Mouse (Mus musculus) embryo, embryonic 9.5 days (tissue): ENCODE data around the gene Trpt1.

Experiments used
- DNase-seq: peaks from one replicate; pipeline ENCODE4 v3.0.0-alpha.2; 2017; ENCODE audit errors: extremely low spot score

Trpt1 gene

DNA sequence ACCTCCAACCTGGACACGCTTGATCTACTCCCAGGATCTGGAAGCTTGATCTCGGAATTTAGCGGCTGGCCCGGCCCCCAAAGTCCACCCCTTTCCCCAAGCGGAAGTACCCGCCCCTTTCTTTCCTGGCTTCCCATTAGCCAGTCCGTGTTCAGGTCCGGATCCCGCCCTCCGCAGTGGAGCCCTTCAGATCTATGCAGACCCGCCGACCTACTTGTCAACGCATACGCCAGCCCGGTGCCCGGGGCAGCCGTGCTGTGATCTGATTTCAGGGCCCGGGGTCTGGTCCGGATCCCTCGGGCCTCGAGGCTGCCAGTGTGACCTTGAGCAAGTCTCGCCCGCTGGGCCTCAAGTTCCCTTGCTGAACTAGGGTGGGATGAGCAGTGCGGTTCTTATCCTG lies at the start of gene Trpt1, which contains the start of gene Nudt22:
Gene Trpt1 (plus strand): TSS at position 126 of the 400 bp plus-strand sequence.
Gene Nudt22 (minus strand): TSS at position 112 of the 400 bp plus-strand sequence.
- peak; percentile 88 for DNase-seq

DNA sequence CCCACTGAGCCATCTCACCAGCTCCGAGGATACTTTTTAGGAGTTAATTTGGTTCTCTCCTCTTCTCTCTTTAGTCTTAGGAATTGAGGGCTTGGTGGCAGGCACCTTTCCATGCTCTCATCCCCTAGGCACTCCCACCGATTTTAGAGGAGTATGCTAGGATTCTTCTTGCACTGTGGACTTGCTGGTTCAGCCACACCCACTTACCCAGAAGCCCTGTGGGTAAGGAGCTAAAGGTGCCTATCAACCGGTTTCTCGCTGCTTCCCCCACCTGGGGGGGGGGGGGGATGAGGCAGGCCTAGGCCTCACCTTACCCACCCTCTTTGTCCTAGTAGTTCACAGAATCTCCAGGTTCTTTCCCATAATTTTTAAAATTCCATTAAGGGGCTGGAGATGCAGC lies 48.2 kb upstream of the Trpt1 start:
- no peak for DNase-seq

DNA sequence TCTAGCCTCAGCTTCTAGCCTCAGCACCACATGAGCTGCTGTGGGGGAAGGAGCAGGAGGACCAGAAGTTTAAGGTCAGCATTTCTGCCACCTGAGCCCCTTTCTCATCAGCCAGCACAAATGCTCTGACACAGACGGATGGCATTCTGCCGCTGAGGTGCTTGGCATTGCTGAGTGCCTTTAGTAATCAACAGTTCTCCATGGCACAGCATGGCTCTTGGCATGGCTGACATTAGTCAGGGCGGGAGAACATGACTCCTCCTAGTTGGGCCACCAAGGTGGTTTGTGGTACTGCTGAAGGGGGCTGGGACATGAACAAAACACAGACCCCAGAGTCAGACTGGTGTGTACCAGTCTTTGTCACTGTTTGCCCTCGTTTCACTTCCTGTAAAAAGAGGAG lies 47.7 kb upstream of the Trpt1 start:
- no peak for DNase-seq

DNA sequence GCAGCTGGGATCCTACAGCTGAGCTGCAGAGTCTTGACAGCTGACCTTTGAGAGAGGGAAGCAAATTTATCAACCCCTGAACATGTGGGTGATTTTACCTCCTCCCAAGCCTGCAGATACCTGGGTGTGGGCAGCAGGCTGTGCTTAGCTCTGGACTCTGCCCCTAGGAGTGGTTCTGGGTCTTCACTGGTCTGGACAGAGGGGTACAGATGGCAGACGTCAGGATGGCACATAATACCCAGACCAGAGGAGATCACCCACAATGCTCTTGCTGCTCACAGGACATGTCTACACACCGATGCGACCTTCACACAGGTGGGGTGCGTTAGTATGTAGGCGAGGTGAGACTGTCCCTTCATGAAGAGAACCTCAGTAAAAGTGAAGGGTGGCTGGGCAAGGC lies 46.4 kb upstream of the Trpt1 start:
- no peak for DNase-seq

DNA sequence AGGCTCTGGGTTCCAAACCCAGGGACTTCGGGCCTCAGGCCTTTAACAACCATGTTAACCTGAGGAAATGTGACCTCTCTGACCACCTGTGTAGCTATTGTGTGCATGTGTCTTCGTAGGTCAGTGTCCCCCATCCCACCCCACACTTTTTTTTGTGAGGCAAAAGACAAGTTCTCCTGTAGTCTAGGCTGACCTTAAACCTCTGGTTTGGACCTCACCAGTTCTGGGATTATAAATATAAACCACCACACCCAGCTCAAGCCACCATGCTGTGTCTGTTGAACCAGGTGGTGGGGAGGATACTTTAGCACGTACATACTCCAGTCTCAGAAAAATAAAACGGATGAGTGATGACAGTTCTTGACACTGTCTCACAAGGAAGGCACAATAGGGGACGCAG lies 46.0 kb upstream of the Trpt1 start:
- DNase-seq = no peak

DNA sequence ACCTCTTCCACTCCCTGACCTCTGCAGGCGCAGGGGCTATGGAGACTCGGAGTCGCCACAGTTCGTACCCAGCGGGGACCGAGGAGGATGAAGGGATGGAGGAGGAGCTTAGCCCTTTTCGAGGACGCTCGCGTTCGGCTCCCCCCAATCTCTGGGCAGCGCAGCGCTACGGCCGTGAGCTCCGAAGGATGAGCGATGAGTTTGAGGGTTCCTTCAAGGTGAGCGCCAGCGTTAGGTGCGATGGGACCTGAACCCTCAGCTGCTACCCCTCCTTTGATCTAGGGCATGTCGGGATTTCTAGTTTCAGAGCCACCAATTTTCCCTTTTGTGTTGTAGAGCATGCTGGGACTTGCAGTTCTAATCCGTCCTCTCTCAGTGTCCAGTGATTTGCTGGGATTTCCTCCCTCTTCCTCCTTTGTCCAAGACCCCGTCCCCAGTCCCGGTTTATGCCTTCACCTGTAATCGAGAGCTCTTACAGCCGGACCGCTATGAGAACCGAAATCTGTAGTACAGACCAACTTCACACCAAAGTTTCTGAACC lies 45.2 kb upstream of the Trpt1 start:
- DNase-seq = peak; percentile 83

DNA sequence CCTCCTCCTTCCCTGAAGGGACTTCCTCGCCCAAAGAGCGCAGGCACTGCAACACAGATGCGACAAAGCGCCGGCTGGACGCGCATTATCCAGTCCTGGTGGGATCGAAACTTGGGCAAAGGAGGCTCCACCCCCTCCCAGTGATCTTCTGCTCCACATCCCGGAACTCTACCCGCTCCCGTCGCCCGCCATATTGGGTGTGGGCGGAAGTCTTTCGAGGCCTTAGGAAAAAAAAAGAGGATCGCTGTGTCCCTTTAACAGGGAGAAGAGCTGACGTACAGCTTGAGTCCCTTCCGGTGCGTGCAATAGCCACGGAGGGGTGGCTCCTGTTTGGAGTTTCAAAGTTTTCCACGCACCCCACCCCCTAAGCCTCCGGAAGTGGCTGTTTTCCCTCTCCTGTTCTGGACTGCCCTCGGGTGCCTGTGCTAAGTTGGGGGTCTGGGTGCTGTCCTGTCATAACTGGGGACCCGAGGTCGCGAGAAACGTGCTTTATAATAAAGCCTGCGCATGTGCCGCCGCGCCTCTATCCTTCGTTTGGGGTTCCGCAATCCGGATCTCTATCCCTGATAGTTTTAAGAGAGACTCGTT lies 44.5 kb upstream of the Trpt1 start:
- DNase-seq = peak; percentile 91

DNA sequence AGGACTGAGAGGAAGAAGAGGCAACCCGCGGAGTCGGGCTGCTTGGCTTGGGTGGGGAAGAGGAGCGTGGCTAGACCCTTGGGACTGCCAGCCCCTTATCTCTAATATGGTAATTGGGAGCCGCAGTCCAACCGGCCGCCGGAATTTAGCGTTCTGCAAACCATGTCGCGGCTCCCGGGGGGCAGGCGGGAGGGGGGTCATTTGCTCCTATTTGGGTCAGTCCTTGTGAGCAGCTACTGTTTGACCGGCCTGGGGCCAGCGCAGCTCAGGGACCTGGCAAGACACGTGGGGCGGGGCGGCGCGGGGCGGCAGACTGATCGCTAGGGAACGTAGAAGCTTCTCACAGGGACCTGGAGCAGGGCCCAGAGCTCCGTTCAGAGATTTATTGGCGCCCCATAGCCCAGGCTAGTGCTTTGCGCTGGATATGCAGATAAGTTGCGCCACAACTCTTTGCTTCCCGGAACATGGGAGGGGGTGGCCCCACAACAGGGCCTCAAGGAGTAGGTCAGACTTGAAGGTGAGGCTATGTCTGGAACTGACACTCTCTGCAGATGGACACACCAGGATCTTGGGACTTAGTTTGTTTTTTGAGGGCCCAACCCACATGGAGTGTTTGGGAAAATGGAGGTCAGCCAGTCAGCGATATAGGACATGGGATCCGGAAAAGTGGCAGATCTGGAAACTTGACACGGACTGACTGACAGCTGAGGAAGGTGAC lies 43.8 kb upstream of the Trpt1 start:
- DNase-seq = peak; percentile 69

DNA sequence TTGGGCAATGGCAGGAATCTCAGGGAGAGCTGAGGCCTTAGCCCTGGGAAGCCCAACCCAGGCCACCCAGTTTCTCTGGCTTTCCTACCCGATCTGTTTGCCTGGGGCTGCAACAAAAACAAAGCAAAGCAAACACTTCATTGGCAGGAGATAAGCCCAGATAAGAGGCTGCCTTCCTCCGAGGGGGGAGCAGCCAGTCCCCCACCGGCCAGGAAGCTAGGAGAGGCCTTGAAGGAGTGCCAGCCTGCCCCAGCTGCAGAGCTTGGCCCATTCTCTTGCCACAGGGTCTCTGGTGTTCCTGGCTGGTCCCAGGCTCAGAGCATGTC lies 43.3 kb upstream of the Trpt1 start:
- no peak for DNase-seq

DNA sequence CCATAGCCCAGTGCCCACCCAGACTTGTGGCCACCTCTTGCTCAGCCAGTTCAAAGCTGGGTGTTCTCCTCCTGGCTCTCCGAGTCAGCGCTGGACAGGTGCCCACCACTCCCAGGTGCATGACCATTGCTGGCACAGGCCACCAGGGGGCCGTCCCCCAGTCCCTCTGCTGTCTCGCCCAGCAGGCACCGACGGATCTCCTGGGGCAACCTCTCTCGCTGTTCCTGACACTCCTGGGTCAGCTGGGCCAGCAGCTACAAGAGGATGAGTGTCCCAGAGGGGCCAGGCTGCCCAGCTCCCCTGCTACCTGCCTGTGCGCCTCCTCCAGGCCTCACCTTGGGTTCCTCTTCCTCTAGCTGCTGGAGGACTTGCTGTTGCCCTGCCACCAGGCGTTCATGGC lies 41.9 kb upstream of the Trpt1 start:
- DNase-seq = no peak

DNA sequence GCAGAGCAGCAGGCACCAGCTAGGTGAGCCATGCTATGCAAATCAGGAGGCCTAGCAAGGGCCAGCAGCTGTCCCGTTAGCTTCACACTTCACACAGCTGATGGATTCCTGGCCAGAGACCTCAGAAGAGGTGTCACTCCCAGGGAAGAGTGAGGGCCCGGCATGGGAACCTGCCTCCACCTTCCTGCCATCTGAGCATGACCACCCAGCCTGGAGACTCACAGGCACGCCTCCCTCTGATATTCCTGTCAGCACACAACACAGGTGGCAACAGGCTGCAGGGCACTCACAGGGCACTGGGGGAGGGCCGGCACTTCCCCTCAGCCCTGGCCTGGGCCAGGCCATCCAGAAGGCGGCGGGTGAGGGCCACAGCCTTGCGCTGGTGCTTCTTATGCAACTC lies 40.5 kb upstream of the Trpt1 start:
- DNase-seq = no peak

DNA sequence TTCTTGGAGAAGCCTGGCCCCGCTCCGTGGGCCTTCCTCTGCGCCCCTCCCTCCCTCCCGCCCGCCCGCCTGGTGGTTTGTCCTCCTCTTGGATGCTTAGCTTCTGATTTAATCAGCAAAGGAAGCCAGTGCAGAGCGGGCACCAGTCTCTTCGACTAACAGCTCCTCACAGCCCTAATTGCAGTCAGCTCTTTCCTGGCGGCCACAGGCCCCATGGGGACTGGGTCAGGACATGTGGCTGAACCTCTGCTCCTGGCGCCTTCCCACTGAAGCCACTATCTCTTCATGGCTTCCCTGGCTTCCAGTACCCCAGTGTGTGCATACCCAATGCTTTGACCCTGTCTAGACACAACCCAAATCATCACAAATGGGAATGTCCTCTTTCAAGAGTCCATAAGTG lies 39.5 kb upstream of the Trpt1 start:
- no peak for DNase-seq

DNA sequence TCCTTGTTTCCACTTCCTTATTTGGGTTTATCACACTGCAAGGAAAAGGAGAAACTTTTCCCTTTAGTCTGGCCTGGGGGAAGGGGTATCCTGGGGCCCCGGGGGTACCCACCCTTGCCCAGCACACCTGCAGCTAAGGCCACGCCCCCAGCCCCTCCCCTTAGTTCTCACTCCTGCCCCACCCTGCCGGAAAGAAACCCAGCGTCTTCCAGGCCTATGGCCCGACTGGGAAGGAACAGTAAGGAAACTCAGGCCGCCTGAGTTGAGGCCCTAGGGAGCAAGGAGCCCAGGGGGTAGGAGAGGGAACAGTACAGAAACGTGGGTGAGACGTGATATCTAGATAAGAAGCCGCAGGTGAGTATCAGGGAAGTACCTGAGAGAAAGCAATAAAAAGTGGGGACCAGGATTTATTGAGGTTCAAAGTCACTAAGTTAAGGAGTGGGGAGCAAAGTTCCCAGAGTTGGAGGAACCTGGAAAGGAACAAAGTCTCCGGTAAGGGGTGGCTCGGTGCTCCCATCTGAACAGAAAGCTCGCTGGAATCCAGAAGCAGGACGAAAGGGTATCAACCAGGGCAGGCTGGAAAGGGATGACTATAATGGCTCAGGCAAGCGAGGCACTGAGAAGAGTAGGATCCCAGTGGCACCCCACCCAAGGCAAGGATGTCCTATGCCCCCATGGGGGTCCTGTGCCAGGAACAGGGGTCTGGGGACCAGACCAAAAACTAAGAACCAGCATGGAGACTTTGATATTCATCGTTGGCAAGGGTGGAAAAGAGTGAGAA lies 27.2 kb upstream of the Trpt1 start:
- no peak for DNase-seq

DNA sequence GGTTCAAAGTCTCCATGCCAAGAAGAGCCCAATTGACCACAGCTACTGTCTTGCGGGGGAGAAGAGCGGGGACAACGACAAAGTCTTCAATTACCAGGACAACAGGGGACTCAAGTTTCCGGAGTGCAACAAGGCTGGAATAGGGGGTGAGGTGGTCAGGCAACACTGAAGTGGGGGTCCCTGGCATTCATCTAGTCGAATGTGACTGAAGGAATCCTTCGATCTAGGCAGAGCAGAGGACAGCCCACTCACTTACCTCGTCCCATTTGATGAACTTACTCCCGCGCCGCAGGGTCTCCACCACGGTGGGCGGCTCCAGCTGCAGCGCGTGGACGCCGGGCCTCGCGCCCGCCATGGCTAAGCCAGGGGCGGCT lies 26.7 kb upstream of the Trpt1 start:
- no peak for DNase-seq

DNA sequence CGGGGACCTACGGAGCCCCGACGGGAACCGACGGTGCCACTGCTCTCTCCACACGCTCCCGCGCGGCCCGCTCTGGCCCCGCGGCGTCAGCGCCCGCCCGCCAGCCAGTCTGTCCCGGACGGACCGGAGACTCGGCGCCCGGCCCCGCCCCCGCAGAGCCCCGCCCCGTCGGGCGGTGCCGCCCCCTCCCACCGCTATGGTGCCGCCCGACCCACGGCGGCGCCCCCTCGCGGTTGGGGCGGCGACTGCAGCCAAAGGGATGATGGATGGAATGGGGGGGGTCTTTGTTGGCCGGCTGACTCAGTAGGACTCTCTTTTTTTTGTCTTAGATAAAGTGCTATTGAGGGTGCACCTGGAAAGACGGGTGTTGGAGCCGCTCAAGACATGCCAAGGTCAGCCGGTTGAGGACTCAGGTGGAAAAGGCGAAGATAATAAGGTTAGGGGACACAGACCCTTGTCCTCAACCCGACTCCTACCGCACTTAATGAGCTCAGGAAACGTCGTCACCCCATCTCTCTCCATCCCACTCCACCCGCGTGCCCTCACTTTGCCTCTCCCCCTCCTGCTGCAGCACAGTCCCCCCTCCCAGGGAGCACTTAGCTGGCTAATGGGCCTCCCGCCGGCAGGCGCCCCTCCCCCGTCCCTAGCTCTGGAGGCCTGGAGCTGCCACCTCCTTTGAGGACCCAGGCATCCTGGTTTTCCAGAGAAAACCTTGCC lies 26.1 kb upstream of the Trpt1 start:
- peak; percentile 81 for DNase-seq

DNA sequence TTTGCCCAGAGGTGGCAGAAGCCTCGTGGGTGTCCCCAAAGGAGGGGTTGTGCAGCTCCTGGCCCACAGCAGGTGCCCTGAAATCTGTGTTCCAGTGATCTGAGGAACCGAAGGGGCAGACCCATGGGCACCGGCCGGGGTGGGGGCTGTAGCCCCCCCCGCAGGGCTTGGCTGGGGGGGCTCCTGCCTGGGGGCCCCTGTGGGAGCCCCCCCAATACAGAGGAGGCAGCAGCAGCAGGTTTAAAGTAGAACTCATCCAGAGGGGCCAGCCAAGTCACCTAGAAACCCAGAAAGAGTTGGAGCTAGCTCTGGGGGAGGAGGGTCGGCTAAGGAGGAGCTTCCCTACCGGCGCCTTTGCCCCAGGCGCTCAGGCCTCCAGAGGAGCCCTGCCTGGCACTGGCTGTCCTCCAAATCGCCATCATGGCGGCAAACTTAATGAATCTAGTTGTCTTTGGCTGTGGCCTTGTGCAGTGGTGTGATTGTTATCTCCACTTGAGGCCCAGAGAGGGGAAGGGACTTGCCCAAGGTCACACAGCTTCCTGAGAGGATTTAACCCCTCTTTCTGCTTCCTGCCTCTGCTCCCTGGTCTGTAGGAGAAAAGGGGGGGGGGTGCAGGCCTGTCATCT lies 25.4 kb upstream of the Trpt1 start:
- no peak for DNase-seq

DNA sequence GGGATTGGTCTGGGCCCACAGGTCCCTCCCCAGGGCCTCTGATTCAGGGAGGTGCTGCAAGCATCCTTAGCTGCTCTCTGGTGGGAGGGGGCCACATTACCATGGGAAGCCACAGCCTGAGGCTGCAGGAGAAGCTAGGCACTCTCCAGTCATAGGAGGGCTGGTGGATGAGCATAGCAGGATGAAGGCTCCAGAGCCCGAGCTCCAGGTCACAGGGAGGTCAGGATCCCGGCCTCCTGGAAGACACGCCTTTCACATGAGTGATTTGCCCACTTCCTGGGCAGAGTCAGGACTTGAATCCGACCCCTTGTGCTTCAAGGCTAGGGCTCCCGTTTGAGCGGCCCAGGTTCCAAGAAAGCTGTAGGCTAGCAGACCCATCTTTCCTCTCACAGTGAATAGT lies 24.3 kb upstream of the Trpt1 start:
- DNase-seq = no peak

DNA sequence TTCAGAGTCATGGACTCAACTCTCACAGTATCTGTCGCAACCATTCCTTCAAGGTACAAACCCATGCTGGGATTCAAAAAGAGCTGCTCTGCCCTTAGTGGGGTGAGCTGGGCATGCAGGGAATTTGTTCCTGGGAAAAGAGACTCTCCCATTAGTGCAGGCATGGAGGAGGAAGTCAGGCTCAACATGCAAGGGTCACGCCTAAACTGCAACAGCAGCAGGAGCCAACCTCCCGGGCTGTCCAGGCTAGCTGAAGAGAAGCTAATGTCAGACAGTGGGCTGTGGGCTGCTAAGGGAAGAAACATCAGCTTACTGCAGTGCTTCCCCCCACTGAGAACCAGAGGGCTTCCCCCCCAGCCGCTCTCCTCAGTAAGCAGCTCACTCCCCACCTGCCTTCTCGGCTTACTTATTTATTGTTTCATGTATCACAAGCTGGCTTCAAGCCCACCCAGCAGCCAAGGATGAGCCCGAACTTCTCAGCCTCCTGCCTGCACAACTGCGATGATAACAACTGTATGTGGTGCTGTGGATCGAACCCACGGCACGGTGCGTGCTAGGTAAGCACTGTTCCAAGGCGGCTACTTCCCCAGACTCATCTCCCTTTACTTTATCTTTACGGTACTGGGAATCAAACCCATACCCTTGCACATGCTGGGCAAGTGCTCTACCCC lies 23.5 kb upstream of the Trpt1 start:
- no peak for DNase-seq

DNA sequence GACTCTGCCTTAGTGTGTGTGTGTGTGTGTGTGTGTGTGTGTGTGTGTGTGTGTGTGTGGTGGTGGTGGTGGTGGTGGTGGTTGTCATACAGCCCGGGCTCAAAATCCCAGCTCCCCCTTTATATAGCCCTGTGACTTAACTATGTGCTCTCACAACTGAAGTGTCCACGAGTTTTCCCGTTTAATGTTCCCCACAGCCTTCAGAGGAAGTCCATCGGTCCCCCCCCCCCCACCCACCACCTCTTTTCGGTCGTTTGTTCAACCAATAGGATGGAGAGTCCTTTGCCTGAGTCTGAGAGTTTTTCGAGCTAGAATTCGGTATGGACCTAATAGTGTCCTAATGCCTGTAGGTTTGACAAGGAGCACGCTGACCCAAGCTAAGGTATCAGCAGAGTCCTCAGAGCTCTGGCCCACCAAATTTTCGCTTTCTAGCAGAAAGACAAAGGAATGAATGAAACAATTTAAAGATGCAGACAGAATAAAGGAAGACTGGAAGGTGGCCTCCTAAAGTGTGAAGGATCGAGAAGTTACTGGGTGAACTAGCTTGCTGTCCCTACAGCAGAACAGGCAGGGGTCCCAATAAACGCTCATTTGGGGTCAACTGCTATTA lies 22.2 kb upstream of the Trpt1 start:
- no peak for DNase-seq
